Mouse (Mus musculus) left cerebral cortex, adult 18-20 months (tissue): ENCODE results near the gene Ovca2. TPM values are rescaled to one million over a fixed set of nuclear protein-coding genes. Genes with fewer than 3 reads are reported as not detected.

ENCODE experiments used
- DNase-seq, 2 experiments: peaks; one replicate each; pipeline ENCODE4 v3.0.0; 2021 to 2022; ENCODE audit warnings: low spot score in 2 of 2, mixed read lengths in 1 of 2
- microRNA-seq, 2 experiments: library from miRNA; unstranded; fragments of <30 nt; microRNA quantifications; one replicate each; pipeline ENCODE4 v1.2.0; 2021
- total RNA-seq, 2 experiments: library from RNA; stranded (reverse); gene quantifications; 2 replicates each; pipeline ENCODE4 v1.2.3; 2021

The Ovca2 gene
- total RNA-seq, 2 experiments from 2014 or later: 9.2 to 12.0 TPM

GRCm38 (mm10) chr11:75131300-75131699 lies 47.3 kb downstream of the Ovca2 start:
- DNase-seq: no peak

GRCm38 (mm10) chr11:75129481-75129880 lies 49.2 kb downstream of the Ovca2 start:
- DNase-seq: no peak

GRCm38 (mm10) chr11:75126384-75126783 lies 52.3 kb downstream of the Ovca2 start:
- DNase-seq: no peak

Small RNA genes lying within 50 kb of the gene (microRNA-seq; reads per million reads assigned to microRNA genes)
- gene Mir132: 46,368 to 47,801 reads per million in 2 experiments
- 734 to 970 reads per million in 2 experiments for gene Mir212

Other genes with a start within 250 kb of the Ovca2 start
- 1 to 10 TPM; 3.8 to 5.0 TPM for gene Hic1, start 9.3 kb downstream of the Ovca2 start, total RNA-seq
- 10 to 100 TPM; 28.5 to 32.1 TPM for gene Dph1, start 12.4 kb upstream of the Ovca2 start, total RNA-seq
- 10 to 100 TPM; 86.2 to 91.0 TPM for gene Rtn4rl1, start 14.9 kb upstream of the Ovca2 start, total RNA-seq
- 10 to 100 TPM; 47.2 to 49.9 TPM for gene Rpa1, start 169.5 kb upstream of the Ovca2 start, total RNA-seq
- gene Smyd4, start 169.6 kb upstream of the Ovca2 start, total RNA-seq: 10 to 100 TPM; 13.7 to 17.5 TPM
- 10 to 100 TPM; 12.6 to 12.7 TPM for gene Serpinf1, start 243.9 kb upstream of the Ovca2 start, total RNA-seq